Mouse (Mus musculus): ENCODE data around the gene Asgr1. TPM values are rescaled to one million over a fixed set of nuclear protein-coding genes. Genes with fewer than 3 reads are reported as not detected.

Gene Asgr1
- total and polyA plus RNA-seq, 2 experiments from 2014 or later = 1.2 to 4.5 TPM

DNA sequence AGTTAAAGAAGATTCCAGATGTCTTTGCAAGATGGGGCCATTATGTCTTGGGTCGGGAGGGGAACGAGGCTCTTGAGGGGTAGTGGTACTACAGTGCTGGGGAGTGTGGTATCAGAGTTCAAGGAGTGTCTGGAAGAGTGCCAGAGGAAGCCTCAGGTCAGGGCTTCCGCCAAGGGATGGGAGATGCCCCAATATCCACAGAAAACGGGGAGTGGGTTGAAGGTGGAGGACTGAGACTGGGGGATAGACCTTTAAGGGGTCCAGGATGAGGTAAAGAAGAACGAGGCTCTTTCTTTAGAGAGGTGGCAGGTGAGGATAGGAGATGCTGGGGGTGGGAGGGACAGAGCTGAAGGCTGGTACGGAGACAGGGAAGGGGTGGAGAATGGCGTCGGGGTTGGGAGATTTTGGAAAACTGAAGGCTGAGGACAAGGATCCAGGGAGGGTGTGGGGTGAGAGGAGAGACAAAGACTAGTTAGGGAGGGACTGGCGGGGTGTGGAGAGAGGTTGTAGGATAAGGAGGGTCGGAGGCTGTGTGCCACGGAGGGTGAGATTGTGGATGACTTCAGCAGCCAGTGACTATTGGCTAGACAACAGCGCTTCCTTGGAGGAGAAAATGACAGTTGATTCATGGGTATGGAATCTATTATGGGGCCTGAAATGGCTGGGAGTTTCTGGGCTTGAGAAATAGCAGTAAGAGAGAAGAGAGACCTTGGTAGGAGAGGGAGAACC is 25.3 kb upstream of the Asgr1 start:
- H3K27me3 ChIP-seq (ENCODE audit: insufficient read depth, low read length) = no peaks in the 10 kb centered on the region
- peak overlapping the region; percentile 30 for H3K4me3 ChIP-seq (ENCODE audit: low read depth, low read length)
- no peaks in the 10 kb centered on the region for H3K9me3 ChIP-seq (ENCODE audit: low read length)
- peaks cover 27% of the 10 kb centered on the region for H3K36me3 ChIP-seq (ENCODE audit: insufficient read depth, low read length)
- peak overlapping the region; percentile 54 for H3K9ac ChIP-seq (replicated peaks; ENCODE audit: low read length, poor library complexity, severe bottlenecking)
- no peak for DNase-seq (ENCODE audit: low spot score)
- no peak; the same call in 1 of the 2 replicates for ATAC-seq (ENCODE audit: low FRiP score)
- peak overlapping the region; percentile 58 for H3K4me2 ChIP-seq (ENCODE audit: low read depth, low read length, poor library complexity, severe bottlenecking)
- no peak for TF ChIP-seq CTCF (IDR thresholded peaks at IDR 0.05)
- 16% methylated on average over 12 of the region's 12 CpGs for WGBS
- peaks cover 42% of the 10 kb centered on the region for H3K4me1 ChIP-seq (ENCODE audit: insufficient read depth, low read length)
- peak overlapping the region; percentile 90 for H3K27ac ChIP-seq (ENCODE audit: low read depth, low read length)

DNA sequence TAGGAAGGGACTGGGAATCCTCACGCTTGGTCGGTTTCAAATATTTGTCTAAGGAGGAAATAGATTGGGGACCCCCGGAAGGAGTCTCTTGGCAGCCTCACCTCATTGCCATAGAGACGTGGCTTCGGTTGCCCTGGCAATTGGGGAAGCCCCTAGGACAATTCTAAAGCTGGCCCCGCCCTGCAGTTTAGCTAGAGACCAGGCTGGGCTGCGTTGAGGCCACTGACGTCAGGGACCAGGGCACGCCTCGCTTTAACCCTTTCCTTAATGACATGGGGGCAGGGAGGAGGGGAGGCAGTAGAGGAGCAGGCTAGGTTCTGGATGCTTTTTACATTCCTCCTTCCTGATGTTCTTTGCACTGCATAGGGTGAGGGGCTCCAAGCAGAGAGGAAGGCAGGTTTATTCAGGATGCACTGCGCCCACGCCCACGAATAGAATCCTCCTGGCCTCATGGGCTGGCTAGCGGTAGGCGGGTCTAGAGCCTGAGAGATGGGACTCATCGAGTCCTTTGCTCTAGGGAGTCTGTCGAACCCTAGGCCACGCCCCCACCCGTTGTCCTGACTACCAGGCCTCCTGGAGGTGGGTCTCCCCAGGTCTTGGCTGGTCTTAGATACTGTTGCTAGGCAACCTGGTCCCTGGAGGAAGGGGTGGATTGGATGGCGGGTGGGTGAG is 24.6 kb upstream of the Asgr1 start:
- peak overlapping the region; percentile 90 for H3K27ac ChIP-seq (ENCODE audit: low read depth, low read length)
- 1% methylated on average over 20 of the region's 20 CpGs for WGBS
- H3K4me3 ChIP-seq (ENCODE audit: low read depth, low read length) = peak overlapping the region; percentile 30
- H3K27me3 ChIP-seq (ENCODE audit: insufficient read depth, low read length) = no peaks in the 10 kb centered on the region
- no peaks in the 10 kb centered on the region for H3K9me3 ChIP-seq (ENCODE audit: low read length)
- H3K36me3 ChIP-seq (ENCODE audit: insufficient read depth, low read length) = peaks cover 28% of the 10 kb centered on the region
- TF ChIP-seq CTCF (IDR thresholded peaks at IDR 0.05) = no peak; the same call in none of the 2 replicates
- peak overlapping the region; percentile 54 for H3K9ac ChIP-seq (replicated peaks; ENCODE audit: low read length, poor library complexity, severe bottlenecking)
- peak; percentile 93 for ATAC-seq (ENCODE audit: low FRiP score)
- DNase-seq (ENCODE audit: low spot score) = peak; percentile 99
- peak overlapping the region; percentile 58 for H3K4me2 ChIP-seq (ENCODE audit: low read depth, low read length, poor library complexity, severe bottlenecking)
- H3K4me1 ChIP-seq (ENCODE audit: insufficient read depth, low read length) = peaks cover 39% of the 10 kb centered on the region

DNA sequence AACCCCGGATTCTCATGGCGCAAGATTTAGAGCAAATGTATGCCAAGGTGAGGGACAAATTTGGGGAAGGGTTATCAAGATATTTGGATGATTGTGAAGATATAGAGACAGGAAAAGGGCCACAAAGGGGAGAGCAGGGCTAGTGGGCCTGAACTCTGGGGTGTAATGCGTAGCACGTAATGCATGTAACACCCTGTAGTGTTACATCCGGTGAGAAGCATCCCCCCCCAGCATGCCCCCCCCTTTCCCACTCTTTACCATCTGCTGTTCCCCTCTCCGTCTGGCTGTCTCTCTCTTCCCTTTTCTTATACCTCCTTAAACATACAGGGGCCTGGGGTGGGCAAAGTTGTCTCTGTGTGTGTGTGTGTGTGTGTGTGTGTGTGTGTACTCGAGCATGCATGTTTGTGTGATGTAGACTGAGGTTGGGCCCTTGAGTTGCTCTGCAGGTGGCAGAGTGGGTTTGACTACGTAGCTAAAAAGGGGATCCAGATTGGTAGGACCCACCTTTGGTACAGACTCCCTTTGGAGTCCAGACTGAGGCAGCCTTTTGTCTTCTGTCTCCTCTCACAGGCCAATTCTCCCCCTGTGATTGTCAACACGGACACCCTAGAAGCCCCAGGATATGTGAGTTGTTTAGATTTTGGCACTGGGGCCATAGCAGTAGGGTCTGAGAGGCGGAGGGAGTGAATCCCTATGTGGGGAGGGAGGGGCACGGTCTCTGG is 23.9 kb upstream of the Asgr1 start:
- Histone ChIP-seq H3K4me3 (ENCODE audit: low read depth, low read length) (peak overlapping the region; percentile 30), H3K36me3 (ENCODE audit: insufficient read depth, low read length) (peaks cover 33% of the 10 kb centered on the region), H3K9me3 (ENCODE audit: low read length) (no peaks in the 10 kb centered on the region), H3K4me1 (ENCODE audit: insufficient read depth, low read length) (peaks cover 37% of the 10 kb centered on the region), H3K27me3 (ENCODE audit: insufficient read depth, low read length) (no peaks in the 10 kb centered on the region), H3K9ac (replicated peaks; ENCODE audit: low read length, poor library complexity, severe bottlenecking) (peak overlapping the region; percentile 50), H3K4me2 (ENCODE audit: low read depth, low read length, poor library complexity, severe bottlenecking) (peak overlapping the region; percentile 58), H3K27ac (ENCODE audit: low read depth, low read length) (peak overlapping the region; percentile 90)
- peak; percentile 55; the same call in 1 of the 2 replicates for ATAC-seq (ENCODE audit: low FRiP score)
- DNase-seq (ENCODE audit: low spot score) = peak; percentile 17
- WGBS = 20% methylated on average over 11 of the region's 11 CpGs
- TF ChIP-seq CTCF (IDR thresholded peaks at IDR 0.05) = no peak

DNA sequence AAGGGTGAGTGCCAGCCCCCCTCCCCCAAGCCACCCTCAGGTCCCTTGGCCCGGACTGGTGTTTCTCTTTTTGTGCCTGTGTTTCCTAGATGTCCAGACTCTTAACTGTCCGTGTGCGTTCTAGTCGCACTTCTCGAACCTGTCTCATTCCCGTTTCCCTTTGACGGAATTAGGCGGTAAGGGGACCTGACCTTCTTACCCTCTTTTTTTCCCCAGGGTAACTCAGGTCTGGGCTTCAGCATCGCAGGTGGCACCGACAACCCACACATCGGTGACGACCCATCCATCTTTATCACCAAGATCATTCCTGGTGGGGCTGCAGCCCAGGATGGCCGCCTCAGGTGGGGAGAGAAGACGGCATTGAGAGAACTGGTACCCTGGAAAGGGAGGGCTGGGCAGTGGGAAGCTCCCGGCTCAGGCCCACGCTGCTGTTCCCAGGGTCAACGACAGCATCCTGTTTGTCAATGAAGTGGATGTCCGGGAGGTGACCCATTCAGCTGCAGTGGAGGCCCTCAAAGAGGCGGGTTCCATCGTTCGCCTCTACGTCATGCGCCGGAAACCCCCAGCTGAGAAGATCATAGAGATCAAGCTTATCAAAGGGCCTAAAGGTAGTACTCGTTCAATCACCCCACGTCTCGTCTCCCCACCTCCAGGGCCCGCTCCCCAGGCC is 23.1 kb upstream of the Asgr1 start:
- 91% methylated on average over 28 of the region's 28 CpGs for WGBS
- Histone ChIP-seq H3K36me3 (ENCODE audit: insufficient read depth, low read length) (peaks cover 36% of the 10 kb centered on the region), H3K9me3 (ENCODE audit: low read length) (no peaks in the 10 kb centered on the region), H3K4me1 (ENCODE audit: insufficient read depth, low read length) (peaks cover 37% of the 10 kb centered on the region), H3K4me3 (ENCODE audit: low read depth, low read length) (peak overlapping the region; percentile 30; the same call in 1 of the 2 replicates), H3K27ac (ENCODE audit: low read depth, low read length) (peak overlapping the region; percentile 90; the same call in 1 of the 2 replicates), H3K27me3 (ENCODE audit: insufficient read depth, low read length) (no peaks in the 10 kb centered on the region), H3K4me2 (ENCODE audit: low read depth, low read length, poor library complexity, severe bottlenecking) (peak overlapping the region; percentile 58), H3K9ac (replicated peaks; ENCODE audit: low read length, poor library complexity, severe bottlenecking) (no peak overlapping the region)
- TF ChIP-seq CTCF (IDR thresholded peaks at IDR 0.05) = no peak
- DNase-seq (ENCODE audit: low spot score) (no peak), ATAC-seq (ENCODE audit: low FRiP score) (no peak)

DNA sequence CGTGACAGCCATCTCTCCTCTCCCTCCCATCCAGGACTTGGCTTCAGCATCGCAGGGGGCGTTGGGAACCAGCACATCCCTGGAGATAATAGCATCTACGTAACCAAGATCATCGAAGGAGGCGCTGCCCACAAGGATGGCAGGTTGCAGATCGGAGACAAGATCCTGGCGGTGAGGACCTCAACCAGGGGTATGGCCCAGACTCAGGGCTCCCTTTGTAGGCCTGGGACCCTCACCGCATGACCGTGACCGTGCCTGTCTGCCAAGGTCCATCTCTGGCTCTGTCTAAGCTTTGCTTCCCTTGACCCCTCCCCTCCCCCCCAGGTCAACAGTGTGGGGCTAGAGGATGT is 22.6 kb upstream of the Asgr1 start:
- WGBS = 94% methylated on average over 11 of the region's 11 CpGs
- DNase-seq (ENCODE audit: low spot score) (no peak), ATAC-seq (ENCODE audit: low FRiP score) (no peak)
- H3K4me1 ChIP-seq (ENCODE audit: insufficient read depth, low read length) = peaks cover 34% of the 10 kb centered on the region
- TF ChIP-seq CTCF (IDR thresholded peaks at IDR 0.05) = no peak
- H3K9ac ChIP-seq (replicated peaks; ENCODE audit: low read length, poor library complexity, severe bottlenecking) = no peak overlapping the region
- H3K36me3 ChIP-seq (ENCODE audit: insufficient read depth, low read length) = peaks cover 36% of the 10 kb centered on the region
- H3K4me2 ChIP-seq (ENCODE audit: low read depth, low read length, poor library complexity, severe bottlenecking) = no peak overlapping the region
- H3K27ac ChIP-seq (ENCODE audit: low read depth, low read length) = no peak overlapping the region
- H3K4me3 ChIP-seq (ENCODE audit: low read depth, low read length) = no peak overlapping the region
- H3K27me3 ChIP-seq (ENCODE audit: insufficient read depth, low read length) = no peaks in the 10 kb centered on the region
- no peaks in the 10 kb centered on the region for H3K9me3 ChIP-seq (ENCODE audit: low read length)

Data from midbrain, postnatal 0 days (tissue).